Mouse (Mus musculus) kidney, embryonic 16.5 days (tissue): Measurements from ENCODE around the gene Eps15. TPM values are rescaled to one million over a fixed set of nuclear protein-coding genes. Genes with fewer than 3 reads are reported as not detected.

ENCODE experiments used
- ATAC-seq: fragments of 200-750 bp; cut with Nextera tagmentation; 2 replicates; pipeline ENCODE4 v1.8.0; 2017; ENCODE audit warnings: moderate TSS enrichment; ENCODE audit not compliant: low FRiP score, low TSS enrichment
- H3K27ac ChIP-seq: fragments of 300-500 bp; sonication (generic); 2 replicates; pipeline ENCODE4 v1.5.1; 2014; ENCODE audit warnings: low read length
- H3K27me3 ChIP-seq: fragments of 300-500 bp; sonication (generic); 2 replicates; pipeline ENCODE4 v1.6.1; 2014; ENCODE audit warnings: low read length, control low read depth, mixed read lengths; ENCODE audit not compliant: insufficient read depth
- H3K36me3 ChIP-seq: fragments of 300-500 bp; sonication (generic); 2 replicates; pipeline ENCODE4 v1.6.1; 2014; ENCODE audit warnings: low read length, control low read depth, mixed read lengths; ENCODE audit not compliant: insufficient read depth
- H3K4me1 ChIP-seq: fragments of 300-500 bp; sonication (generic); 2 replicates; pipeline ENCODE4 v1.6.1; 2014; ENCODE audit warnings: low read length, control low read depth, mixed read lengths; ENCODE audit not compliant: insufficient read depth
- H3K4me2 ChIP-seq: fragments of 300-500 bp; sonication (generic); replicated peaks from 2 replicates; pipeline ENCODE4 v1.6.1; 2014; ENCODE audit warnings: low read depth, low read length
- H3K4me3 ChIP-seq: fragments of 300-500 bp; sonication (generic); 2 replicates; pipeline ENCODE4 v1.5.1; 2014; ENCODE audit warnings: mild to moderate bottlenecking, low read length
- H3K9ac ChIP-seq: fragments of 300-500 bp; sonication (generic); replicated peaks from 2 replicates; pipeline ENCODE4 v1.6.1; 2014; ENCODE audit warnings: low read length
- H3K9me3 ChIP-seq: fragments of 300-500 bp; sonication (generic); 2 replicates; pipeline ENCODE4 v1.6.1; 2016; ENCODE audit warnings: low read length, control low read depth
- WGBS: fragments of 180-500 bp; shearing (Covaris S2); extraction: QIAGEN DNeasy Blood & Tissue Kit; methylation state at CpG from one replicate; pipeline ENCODE4 v1.1.7; 2014; 5-methylcytosine and 5-hydroxymethylcytosine counted together
- polyA plus RNA-seq: library from polyadenylated mRNA; unstranded; fragments of >200 nt; fragmentation: Nextera tagmentation; extraction: Ambion mirVana; gene quantifications from 2 replicates; pipeline ENCODE4 v1.2.1, GENCODE M21; 2015

Gene Eps15
- polyA plus RNA-seq, 1 experiment from 2014 or later: 36.3 TPM

- Histone ChIP-seq H3K27me3 (no peaks in the 10 kb centered on the region), H3K4me3 (no peak overlapping the region), H3K36me3 (0 out of 2 replicates have a peak, but pooled peaks cover 4% of the 10 kb centered on the region), H3K27ac (no peak overlapping the region), H3K9me3 (no peaks in the 10 kb centered on the region), H3K4me2 (no peak overlapping the region), H3K4me1 (no peaks in the 10 kb centered on the region), H3K9ac (no peak overlapping the region)
- no peak for ATAC-seq
These were observed 19.1 kb downstream of the Eps15 start for GRCm38 (mm10) chr4:109299136-109299535.

GRCm38 (mm10) chr4:109316941-109317894 lies 37.1 kb downstream of the Eps15 start:
- Histone ChIP-seq H3K4me3 (no peak overlapping the region), H3K4me2 (no peak overlapping the region), H3K4me1 (no peaks in the 10 kb centered on the region), H3K9ac (no peak overlapping the region), H3K36me3 (peaks cover 8% of the 10 kb centered on the region; the same call in 1 of the 2 replicates), H3K27ac (no peak overlapping the region), H3K27me3 (no peaks in the 10 kb centered on the region), H3K9me3 (no peaks in the 10 kb centered on the region)
- ATAC-seq: no peak

GRCm38 (mm10) chr4:109336796-109337195 lies 56.7 kb downstream of the Eps15 start:
- 0 out of 2 replicates have a peak, but pooled peaks cover 3% of the 10 kb centered on the region for H3K9me3 ChIP-seq
- peaks cover 10% of the 10 kb centered on the region for H3K36me3 ChIP-seq
- H3K4me2 ChIP-seq: no peak overlapping the region
- no peak overlapping the region for H3K9ac ChIP-seq
- H3K27ac ChIP-seq: no peak overlapping the region
- 77% methylated on average over 4 of the region's 4 CpGs for WGBS
- no peaks in the 10 kb centered on the region for H3K27me3 ChIP-seq
- H3K4me1 ChIP-seq: no peaks in the 10 kb centered on the region
- no peak overlapping the region for H3K4me3 ChIP-seq
- no peak for ATAC-seq

DNA sequence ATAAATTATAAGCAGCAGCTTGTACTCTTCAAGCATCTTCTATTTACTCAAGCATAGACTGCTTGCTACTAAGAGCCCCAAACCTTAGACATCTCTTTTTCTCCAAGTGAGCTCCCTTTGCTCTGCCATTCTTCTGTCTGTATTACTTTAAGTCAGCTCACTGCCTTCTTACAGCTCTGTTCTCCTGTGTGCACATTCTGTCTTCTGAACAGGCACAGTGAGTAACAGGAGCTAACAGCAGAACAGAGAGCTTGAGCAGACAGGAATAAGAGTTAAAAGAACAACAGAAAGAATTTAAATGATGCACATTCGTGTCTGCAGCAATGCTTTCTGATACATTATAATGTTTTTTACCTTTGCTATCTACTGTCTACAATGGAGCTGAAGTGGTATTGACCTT lies 61.2 kb downstream of the Eps15 start:
- ATAC-seq: no peak
- H3K27me3 ChIP-seq: no peaks in the 10 kb centered on the region
- no peaks in the 10 kb centered on the region for H3K9me3 ChIP-seq
- H3K4me1 ChIP-seq: no peaks in the 10 kb centered on the region
- H3K9ac ChIP-seq: no peak overlapping the region
- H3K27ac ChIP-seq: no peak overlapping the region
- 65% methylated on average over 1 of the region's 1 CpGs for WGBS
- H3K4me3 ChIP-seq: no peak overlapping the region
- H3K4me2 ChIP-seq: no peak overlapping the region
- H3K36me3 ChIP-seq: 0 out of 2 replicates have a peak, but pooled peaks cover 3% of the 10 kb centered on the region

GRCm38 (mm10) chr4:109342783-109343485 lies 62.9 kb downstream of the Eps15 start:
- Histone ChIP-seq H3K27ac (no peak overlapping the region), H3K27me3 (no peaks in the 10 kb centered on the region), H3K4me3 (no peak overlapping the region), H3K9ac (no peak overlapping the region), H3K36me3 (0 out of 2 replicates have a peak, but pooled peaks cover 3% of the 10 kb centered on the region), H3K9me3 (no peaks in the 10 kb centered on the region), H3K4me2 (no peak overlapping the region), H3K4me1 (no peaks in the 10 kb centered on the region)
- ATAC-seq: no peak
- WGBS: 50% methylated on average over 4 of the region's 4 CpGs

DNA sequence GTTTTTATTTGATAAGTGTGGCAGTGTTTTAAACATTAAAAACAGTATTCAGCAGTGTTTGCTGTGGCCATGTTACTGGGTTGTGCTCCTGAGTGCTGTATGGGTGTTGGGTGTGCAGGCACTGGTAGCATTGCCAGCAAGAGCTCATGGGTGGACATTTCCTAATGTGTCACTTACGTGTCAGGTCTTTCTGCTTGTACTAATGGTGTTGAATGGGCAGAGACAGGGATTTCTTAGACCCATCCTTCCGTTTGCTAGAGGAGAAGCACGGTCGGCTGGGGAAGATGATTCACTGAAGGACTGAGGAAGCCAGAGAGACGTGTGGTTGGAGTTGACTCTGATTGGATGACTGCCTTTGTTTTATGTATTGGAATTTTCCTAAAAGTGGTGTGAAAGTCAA lies 63.8 kb downstream of the Eps15 start:
- 0 out of 2 replicates have a peak, but pooled peaks cover under 1% of the 10 kb centered on the region for H3K36me3 ChIP-seq
- WGBS: 77% methylated on average over 5 of the region's 5 CpGs
- no peaks in the 10 kb centered on the region for H3K9me3 ChIP-seq
- H3K4me3 ChIP-seq: no peak overlapping the region
- no peak overlapping the region for H3K9ac ChIP-seq
- H3K4me2 ChIP-seq: no peak overlapping the region
- H3K4me1 ChIP-seq: no peaks in the 10 kb centered on the region
- H3K27me3 ChIP-seq: no peaks in the 10 kb centered on the region
- H3K27ac ChIP-seq: no peak overlapping the region
- ATAC-seq: no peak

- H3K27me3 ChIP-seq: no peaks in the 10 kb centered on the region
- WGBS: 80% methylated on average over 1 of the region's 1 CpGs
- H3K27ac ChIP-seq: no peak overlapping the region
- no peaks in the 10 kb centered on the region for H3K9me3 ChIP-seq
- H3K4me1 ChIP-seq: no peaks in the 10 kb centered on the region
- no peak for ATAC-seq
- no peak overlapping the region for H3K4me3 ChIP-seq
- peaks cover 11% of the 10 kb centered on the region for H3K36me3 ChIP-seq
- no peak overlapping the region for H3K9ac ChIP-seq
- no peak overlapping the region for H3K4me2 ChIP-seq
These were observed 98.0 kb downstream of the Eps15 start for GRCm38 (mm10) chr4:109378107-109378506.

DNA sequence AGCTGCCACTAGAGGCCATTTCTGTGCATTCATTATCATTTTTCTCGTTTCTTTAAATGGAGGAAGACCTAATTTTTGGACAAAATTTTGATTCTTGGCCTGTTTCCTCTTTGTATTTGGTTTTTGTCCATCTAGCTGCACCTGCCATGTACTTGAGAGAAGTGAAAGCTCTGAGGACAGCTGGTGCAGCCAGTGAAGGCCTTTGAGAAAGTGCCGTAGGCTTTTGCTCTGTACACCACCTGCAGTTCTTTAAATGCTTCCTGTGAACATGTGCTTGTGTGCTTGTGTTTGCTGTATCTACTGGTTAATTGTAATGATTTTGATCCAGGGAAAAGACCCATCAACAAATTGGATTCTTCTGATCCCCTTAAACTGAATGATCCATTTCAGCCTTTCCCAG lies 102.4 kb downstream of the Eps15 start:
- H3K27me3 ChIP-seq: no peaks in the 10 kb centered on the region
- no peak overlapping the region for H3K9ac ChIP-seq
- no peak overlapping the region for H3K27ac ChIP-seq
- no peak overlapping the region for H3K4me2 ChIP-seq
- no peaks in the 10 kb centered on the region for H3K9me3 ChIP-seq
- 90% methylated on average over 2 of the region's 2 CpGs for WGBS
- H3K4me3 ChIP-seq: no peak overlapping the region
- H3K36me3 ChIP-seq: peaks cover 11% of the 10 kb centered on the region
- H3K4me1 ChIP-seq: no peaks in the 10 kb centered on the region
- no peak for ATAC-seq

DNA sequence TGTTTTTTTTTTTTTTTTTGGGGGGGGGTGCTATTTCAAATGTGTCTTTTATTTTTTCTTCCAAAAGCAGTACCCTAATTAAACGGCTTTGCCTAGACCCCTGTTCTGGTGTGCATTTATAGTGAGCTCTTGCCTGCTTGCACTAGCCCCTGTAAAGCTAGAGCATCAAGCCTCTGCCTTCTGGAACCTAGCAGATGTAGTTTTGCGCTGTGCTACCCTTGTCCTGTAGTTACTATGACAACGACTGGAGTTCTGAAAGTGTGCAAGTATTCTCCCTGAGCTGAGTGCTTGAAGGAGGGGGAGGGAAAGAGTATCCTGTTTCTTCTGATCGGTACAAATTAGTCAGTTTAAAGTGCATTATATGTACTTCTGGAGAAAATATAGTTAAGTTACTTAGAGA lies 105.5 kb downstream of the Eps15 start:
- no peak overlapping the region for H3K4me3 ChIP-seq
- H3K27me3 ChIP-seq: no peaks in the 10 kb centered on the region
- no peak overlapping the region for H3K27ac ChIP-seq
- no peak overlapping the region for H3K4me2 ChIP-seq
- no peaks in the 10 kb centered on the region for H3K9me3 ChIP-seq
- WGBS: 60% methylated on average over 4 of the region's 4 CpGs
- H3K9ac ChIP-seq: no peak overlapping the region
- H3K36me3 ChIP-seq: no peaks in the 10 kb centered on the region
- ATAC-seq: no peak
- H3K4me1 ChIP-seq: no peaks in the 10 kb centered on the region
